Mouse (Mus musculus) CH12.LX (cell line): Measurements from ENCODE around the gene Tnnc1. TPM values are rescaled to one million over a fixed set of nuclear protein-coding genes. Genes with fewer than 3 reads are reported as not detected.

ENCODE experiments used
- DNase-seq: peaks from one replicate; pipeline ENCODE4 v3.0.0-alpha.2; 2013; ENCODE audit errors: extremely low read depth
- H3K27ac ChIP-seq: 2 replicates; pipeline ENCODE4 v1.5.1; 2012; ENCODE audit warnings: low read depth, mild to moderate bottlenecking, control low read depth, moderate library complexity; ENCODE audit not compliant: insufficient read depth
- H3K27me3 ChIP-seq: replicated peaks from 2 replicates; pipeline ENCODE3; 2012; ENCODE audit warnings: inconsistent platforms
- H3K36me3 ChIP-seq, 2 experiments: replicated peaks in 1 of 2; 2 replicates each; pipeline versions ENCODE3 to v1.6.1; 2012; ENCODE audit warnings: inconsistent platforms in 1 of 2, low read length in 1 of 2, mild to moderate bottlenecking in 1 of 2, mixed read lengths in 1 of 2, moderate library complexity in 1 of 2; ENCODE audit not compliant: control insufficient read depth in 1 of 2, insufficient read depth in 1 of 2
- H3K4me1 ChIP-seq, 2 experiments: 2 replicates each; pipeline ENCODE4 v1.6.1; 2012; ENCODE audit warnings: inconsistent platforms in 1 of 2, moderate library complexity in 1 of 2; ENCODE audit not compliant: insufficient read depth in 2 of 2, control insufficient read depth in 1 of 2
- H3K4me2 ChIP-seq: 2 replicates; pipeline ENCODE4 v1.6.1; 2012; ENCODE audit warnings: low read depth, mild to moderate bottlenecking, control low read depth; ENCODE audit not compliant: poor library complexity, insufficient read depth, severe bottlenecking
- H3K4me3 ChIP-seq, 3 experiments: fragments of 150-350 bp in 1 of 3; sonication (generic) in 1 of 3; replicated peaks in 1 of 3; 2 replicates each; pipeline versions ENCODE3 to v1.5.1; 2011 to 2012; ENCODE audit warnings: low read depth in 2 of 3, low read length in 2 of 3, mild to moderate bottlenecking in 2 of 3, moderate library complexity in 2 of 3, control low read depth in 1 of 3, improper control_type of control experiment in 1 of 3, inconsistent platforms in 1 of 3, mixed read lengths in 1 of 3; ENCODE audit not compliant: poor library complexity in 1 of 3
- H3K79me2 ChIP-seq: replicated peaks from 2 replicates; pipeline ENCODE4 v1.6.1; 2012; ENCODE audit warnings: mild to moderate bottlenecking, moderate library complexity; ENCODE audit not compliant: control insufficient read depth, poor library complexity, insufficient read depth, severe bottlenecking; ENCODE audit errors: extremely low read depth
- H3K9ac ChIP-seq: 2 replicates; pipeline ENCODE4 v1.6.1; 2012; ENCODE audit warnings: low read depth, mild to moderate bottlenecking, control low read depth, moderate library complexity; ENCODE audit not compliant: insufficient read depth
- H3K9me3 ChIP-seq: replicated peaks from 2 replicates; pipeline ENCODE3; 2012; ENCODE audit warnings: low read length, inconsistent platforms, mixed read lengths
- BHLHE40 ChIP-seq: IDR thresholded peaks from 2 replicates; pipeline ENCODE4 v1.6.1; 2011; ENCODE audit warnings: mild to moderate bottlenecking, low read depth, low read length, improper control_type of control experiment
- CHD2 ChIP-seq: IDR thresholded peaks from 2 replicates; pipeline ENCODE4 v1.6.1; 2011; ENCODE audit warnings: low read length, improper control_type of control experiment
- CTCF ChIP-seq, 2 experiments: IDR thresholded peaks in 1 of 2; conservative IDR thresholded peaks in 1 of 2; 2 replicates each; pipeline ENCODE4 v1.5.1; 2011 to 2012; ENCODE audit warnings: low read depth in 2 of 2, low read length in 2 of 2, improper control_type of control experiment in 1 of 2, inconsistent platforms in 1 of 2, mild to moderate bottlenecking in 1 of 2, moderate library complexity in 1 of 2
- E2F4 ChIP-seq: IDR thresholded peaks from 2 replicates; pipeline ENCODE4 v1.6.1; 2011; ENCODE audit warnings: low read depth, low read length, improper control_type of control experiment; ENCODE audit not compliant: insufficient replicate concordance
- ELF1 ChIP-seq: IDR thresholded peaks from 2 replicates; pipeline ENCODE4 v1.6.1; 2014; ENCODE audit warnings: low read depth, mild to moderate bottlenecking, inconsistent platforms, low read length, improper control_type of control experiment
- EP300 ChIP-seq: IDR thresholded peaks from 2 replicates; pipeline ENCODE4 v1.6.1; 2011; ENCODE audit warnings: low read length, improper control_type of control experiment
- ETS1 ChIP-seq: conservative IDR thresholded peaks from 2 replicates; pipeline ENCODE4 v1.6.1; 2012; ENCODE audit warnings: low read depth, mild to moderate bottlenecking, inconsistent platforms, low read length, improper control_type of control experiment, moderate library complexity
- GABPA ChIP-seq: IDR thresholded peaks from 2 replicates; pipeline ENCODE4 v1.6.1; 2012; ENCODE audit warnings: low read depth, low read length, improper control_type of control experiment, inconsistent platforms; ENCODE audit not compliant: insufficient replicate concordance
- HCFC1 ChIP-seq: IDR thresholded peaks from 2 replicates; pipeline ENCODE4 v1.6.1; 2012; ENCODE audit warnings: low read depth, mild to moderate bottlenecking, inconsistent platforms, low read length, improper control_type of control experiment
- IRF4 ChIP-seq: IDR thresholded peaks from 2 replicates; pipeline ENCODE4 v1.6.1; 2014; ENCODE audit warnings: low read depth, mild to moderate bottlenecking, inconsistent platforms, low read length, improper control_type of control experiment
- JUN ChIP-seq: IDR thresholded peaks from 2 replicates; pipeline ENCODE4 v1.6.1; 2011; ENCODE audit warnings: low read depth, mild to moderate bottlenecking, low read length, improper control_type of control experiment, moderate library complexity; ENCODE audit not compliant: insufficient read depth
- JUND ChIP-seq: conservative IDR thresholded peaks from 2 replicates; pipeline ENCODE4 v1.6.1; 2011; ENCODE audit warnings: low read depth, low read length, improper control_type of control experiment
- KAT2A ChIP-seq: IDR thresholded peaks from 2 replicates; pipeline ENCODE4 v1.6.1; 2012; ENCODE audit warnings: low read length, improper control_type of control experiment, inconsistent platforms; ENCODE audit not compliant: insufficient replicate concordance
- MAFK ChIP-seq: IDR thresholded peaks from 2 replicates; pipeline ENCODE4 v1.6.1; 2011; ENCODE audit warnings: low read length, improper control_type of control experiment; ENCODE audit not compliant: insufficient replicate concordance
- MAX ChIP-seq: IDR thresholded peaks from 2 replicates; pipeline ENCODE4 v1.6.1; 2011; ENCODE audit warnings: low read length, improper control_type of control experiment
- MAZ ChIP-seq: IDR thresholded peaks from 2 replicates; pipeline ENCODE4 v1.6.1; 2012; ENCODE audit warnings: low read depth, mild to moderate bottlenecking, inconsistent platforms, low read length, improper control_type of control experiment, moderate library complexity
- MEF2A ChIP-seq: IDR thresholded peaks from 2 replicates; pipeline ENCODE4 v1.6.1; 2014; ENCODE audit warnings: low read depth, mild to moderate bottlenecking, inconsistent platforms, low read length, improper control_type of control experiment, borderline replicate concordance
- MXI1 ChIP-seq: IDR thresholded peaks from 2 replicates; pipeline ENCODE4 v1.6.1; 2011; ENCODE audit warnings: mild to moderate bottlenecking, low read depth, low read length, improper control_type of control experiment
- MYC ChIP-seq: IDR thresholded peaks from 2 replicates; pipeline ENCODE4 v1.6.1; 2011; ENCODE audit warnings: low read depth, mild to moderate bottlenecking, improper control_type of control experiment, low read length
- NELFE ChIP-seq: IDR thresholded peaks from 2 replicates; pipeline ENCODE4 v1.6.1; 2011; ENCODE audit warnings: low read depth, low read length, improper control_type of control experiment
- NRF1 ChIP-seq: IDR thresholded peaks from 2 replicates; pipeline ENCODE4 v1.6.1; 2014; ENCODE audit warnings: low read depth, mild to moderate bottlenecking, inconsistent platforms, low read length, improper control_type of control experiment, moderate library complexity
- PAX5 ChIP-seq: IDR thresholded peaks from 2 replicates; pipeline ENCODE4 v1.6.1; 2012; ENCODE audit warnings: low read length, inconsistent platforms, mixed read lengths
- POLR2A ChIP-seq: IDR thresholded peaks from 2 replicates; pipeline ENCODE4 v1.6.1; 2011; ENCODE audit warnings: low read depth, mild to moderate bottlenecking, improper control_type of control experiment, low read length
- RAD21 ChIP-seq: IDR thresholded peaks from 2 replicates; pipeline ENCODE4 v1.6.1; 2011; ENCODE audit warnings: low read depth, mild to moderate bottlenecking, low read length, improper control_type of control experiment, moderate library complexity
- RCOR1 ChIP-seq: conservative IDR thresholded peaks from 2 replicates; pipeline ENCODE4 v1.6.1; 2012; ENCODE audit warnings: low read depth, mild to moderate bottlenecking, inconsistent platforms, low read length, improper control_type of control experiment
- SIN3A ChIP-seq: IDR thresholded peaks from 2 replicates; pipeline ENCODE4 v1.6.1; 2012; ENCODE audit warnings: low read length, improper control_type of control experiment, inconsistent platforms
- SMC3 ChIP-seq: IDR thresholded peaks from 2 replicates; pipeline ENCODE4 v1.6.1; 2011; ENCODE audit warnings: low read depth, low read length, improper control_type of control experiment
- TBP ChIP-seq: conservative IDR thresholded peaks from 2 replicates; pipeline ENCODE4 v1.6.1; 2011; ENCODE audit warnings: low read depth, low read length, improper control_type of control experiment
- TCF12 ChIP-seq: IDR thresholded peaks from 2 replicates; pipeline ENCODE4 v1.6.1; 2014; ENCODE audit warnings: low read depth, mild to moderate bottlenecking, inconsistent platforms, low read length, improper control_type of control experiment
- UBTF ChIP-seq: IDR thresholded peaks from 2 replicates; pipeline ENCODE4 v1.6.1; 2012; ENCODE audit warnings: low read depth, mild to moderate bottlenecking, inconsistent platforms, low read length, improper control_type of control experiment, moderate library complexity
- USF1 ChIP-seq: IDR thresholded peaks from 2 replicates; pipeline ENCODE4 v1.6.1; 2014; ENCODE audit warnings: low read depth, mild to moderate bottlenecking, inconsistent platforms, low read length, improper control_type of control experiment
- USF2 ChIP-seq: conservative IDR thresholded peaks from 2 replicates; pipeline ENCODE4 v1.6.1; 2011; ENCODE audit warnings: low read depth, low read length, improper control_type of control experiment
- ZC3H11A ChIP-seq: IDR thresholded peaks from 2 replicates; pipeline ENCODE4 v1.6.1; 2012; ENCODE audit warnings: low read depth, mild to moderate bottlenecking, inconsistent platforms, low read length, improper control_type of control experiment
- ZKSCAN1 ChIP-seq: IDR thresholded peaks from 2 replicates; pipeline ENCODE4 v1.6.1; 2012; ENCODE audit warnings: low read depth, inconsistent platforms, low read length, improper control_type of control experiment, borderline replicate concordance
- ZMIZ1 ChIP-seq: IDR thresholded peaks from 2 replicates; pipeline ENCODE4 v1.6.1; 2012; ENCODE audit warnings: low read depth, mild to moderate bottlenecking, inconsistent platforms, low read length, improper control_type of control experiment
- ZNF384 ChIP-seq: IDR thresholded peaks from 2 replicates; pipeline ENCODE4 v1.6.1; 2012; ENCODE audit warnings: low read depth, low read length, improper control_type of control experiment, inconsistent platforms
- dilution Hi-C: fragments of 300-500 bp; cut with MboI; formaldehyde crosslinking; loops from 2 replicates; pipeline ENCODE4 v1.14.3; 2020; ENCODE audit warnings: low sequenced_read_pairs; ENCODE audit not compliant: extremely low pct_unique_long_range_greater_than_20kb, extremely low pct_ligation_motif_present
- in situ Hi-C: fragments of 300-500 bp; cut with MboI; formaldehyde crosslinking; loops from 3 replicates; pipeline ENCODE4 v1.14.3; 2019; ENCODE audit warnings: low sequenced_read_pairs, low pct_ligation_motif_present, low pct_unique_long_range_greater_than_20kb, mixed read lengths
- polyA plus RNA-seq: library from polyadenylated mRNA; unstranded; fragments of >175 nt; gene quantifications from 2 replicates; pipeline ENCODE4 v1.2.1, GENCODE M21; 2012; ENCODE audit warnings: low read depth; ENCODE audit not compliant: insufficient read length
- total RNA-seq, 2 experiments: library from RNA; depleted of rRNA; stranded (reverse); fragments of 300-350 nt in 1 of 2; fragments of >200 nt in 1 of 2; gene quantifications; 2 replicates each; pipeline ENCODE4 v1.2.3; 2012 to 2014

Tnnc1 gene
- total and polyA plus RNA-seq, 3 experiments: 0.25 to 0.66 (median 0.63) TPM

DNA sequence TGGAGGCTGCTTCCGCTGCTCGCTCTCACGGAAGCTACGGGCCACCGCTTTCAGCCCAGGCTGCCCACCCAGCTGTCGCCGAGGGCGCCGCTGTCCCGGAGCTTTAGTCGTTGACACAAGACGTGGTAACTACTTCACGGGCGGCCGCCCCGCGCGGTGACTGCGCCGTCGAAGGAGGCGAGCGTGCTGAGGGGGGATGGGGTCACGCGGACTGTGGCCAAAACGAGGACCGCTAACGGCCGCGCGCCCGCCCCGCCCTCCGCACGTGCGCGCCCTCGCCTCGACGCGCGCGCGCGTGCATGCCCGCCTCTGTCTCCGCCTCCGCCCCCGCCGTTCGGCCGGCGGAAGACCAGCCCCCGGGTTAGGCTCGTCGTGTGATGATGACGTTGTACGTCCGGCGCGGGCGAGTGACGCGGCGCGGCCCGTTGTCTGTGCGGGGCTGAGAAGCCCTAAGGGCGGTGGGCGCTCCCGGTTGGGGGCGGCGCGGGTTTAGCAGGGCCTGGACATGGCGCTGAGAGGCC, 43.0 kb downstream of the Tnnc1 start, which contains the start of the genes Phf7 and Bap1:
Gene Phf7 (minus strand): TSS at position 234 of the 521 bp plus-strand sequence.
Gene Bap1 (plus strand): TSS at position 367 of the 521 bp plus-strand sequence.
- H3K4me1 ChIP-seq: peaks cover 3 to 23% of the 10 kb centered on the region in 2 experiments
- peak within 1 kb of the TSS; percentile 88 to 100 (median 99) for H3K4me3 ChIP-seq
- dilution Hi-C loops: no loop called here
- DNase-seq: peak; percentile 89
- H3K27me3 ChIP-seq: no peaks in the 10 kb centered on the region
- H3K27ac ChIP-seq: peak within 1 kb of the TSS; percentile 96
- TF ChIP-seq SIN3A: peak; percentile 83
- TF ChIP-seq MEF2A: no peak; the same call in 1 of the 2 replicates
- TF ChIP-seq KAT2A: peak; percentile 88; the same call in 1 of the 2 replicates
- no peak for TF ChIP-seq ZC3H11A
- TF ChIP-seq MAX: peak; percentile 91
- TF ChIP-seq MAFK: no peak
- TF ChIP-seq NELFE: peak; percentile 72
- no peak; the same call in 1 of the 2 replicates for TF ChIP-seq USF2
- no peak for TF ChIP-seq SMC3
- peak; percentile 84 for TF ChIP-seq TCF12
- no peak for TF ChIP-seq JUND
- TF ChIP-seq CHD2: peak; percentile 64
- TF ChIP-seq ZKSCAN1: no peak
- no peak for TF ChIP-seq JUN
- TF ChIP-seq ZMIZ1: peak; percentile 86; the same call in 1 of the 2 replicates
- no peak for TF ChIP-seq CTCF (conservative IDR thresholded peaks at IDR 0.05 in 1 of 2, IDR thresholded peaks at IDR 0.05 in 1 of 2; ENCODE audit: low read depth in 2 of 2, low read length in 2 of 2)
- no peak for TF ChIP-seq UBTF
- TF ChIP-seq BHLHE40: peak; percentile 97
- TF ChIP-seq IRF4: 0 out of 2 replicates have a peak, but pooled peaks have one; percentile 41
- peak; percentile 90 for TF ChIP-seq HCFC1
- no peak for TF ChIP-seq RCOR1
- peak; percentile 54 for TF ChIP-seq ETS1
- TF ChIP-seq MXI1: peak; percentile 75; the same call in 1 of the 2 replicates
- TF ChIP-seq POLR2A: peak; percentile 87
- peak; percentile 45 for TF ChIP-seq MYC
- no peak for TF ChIP-seq PAX5
- no peak for TF ChIP-seq TBP
- peak; percentile 57 for TF ChIP-seq NRF1
- TF ChIP-seq EP300: no peak
- TF ChIP-seq E2F4: no peak
- no peak for TF ChIP-seq ZNF384
- peak; percentile 94 for TF ChIP-seq MAZ
- peak; percentile 35 for TF ChIP-seq USF1
- no peak; the same call in 1 of the 2 replicates for TF ChIP-seq GABPA
- TF ChIP-seq ELF1: peak; percentile 84
- TF ChIP-seq RAD21: no peak
- peak within 1 kb of the TSS; percentile 85 for H3K4me2 ChIP-seq
- peaks cover 31 to 48% of the 10 kb centered on the region in 2 experiments for H3K36me3 ChIP-seq
- in situ Hi-C loops: loop anchor here (5.0 kb wide), 1 partner anchor 34 kb away; the partner anchor contains the start of genes Nisch and Sema3g
- peak within 1 kb of the TSS; percentile 91 for H3K9ac ChIP-seq
- H3K9me3 ChIP-seq: no peaks in the 10 kb centered on the region
- peaks cover 17% of the 10 kb centered on the region for H3K79me2 ChIP-seq
